Mouse (Mus musculus) ES-Bruce4 (cell line): Measurements from ENCODE around the gene Fgfr2. TPM values are rescaled to one million over a fixed set of nuclear protein-coding genes. Genes with fewer than 3 reads are reported as not detected.

ENCODE experiments used
- H3K27ac ChIP-seq: 2 replicates; pipeline ENCODE4 v1.5.1; 2012; ENCODE audit warnings: low read length, inconsistent platforms; ENCODE audit not compliant: insufficient read depth
- H3K27me3 ChIP-seq: 2 replicates; pipeline ENCODE4 v1.6.1; 2012; ENCODE audit warnings: mild to moderate bottlenecking, low read length, inconsistent platforms; ENCODE audit not compliant: control insufficient read depth, poor library complexity, insufficient read depth, severe bottlenecking
- H3K36me3 ChIP-seq: 2 replicates; pipeline ENCODE4 v1.6.1; 2012; ENCODE audit warnings: inconsistent platforms, mild to moderate bottlenecking, low read length, moderate library complexity; ENCODE audit not compliant: control insufficient read depth, poor library complexity, insufficient read depth, severe bottlenecking
- H3K4me1 ChIP-seq: one replicate; pipeline ENCODE4 v1.8.1; 2011; ENCODE audit warnings: low read length; ENCODE audit not compliant: control insufficient read depth, insufficient read depth
- H3K4me3 ChIP-seq: 2 replicates; pipeline ENCODE4 v1.5.1; 2011; ENCODE audit warnings: low read depth, mild to moderate bottlenecking, low read length
- H3K9ac ChIP-seq: 2 replicates; pipeline ENCODE4 v1.6.1; 2012; ENCODE audit warnings: low read depth, mild to moderate bottlenecking, inconsistent platforms; ENCODE audit not compliant: poor library complexity, severe bottlenecking
- H3K9me3 ChIP-seq: replicated peaks from 2 replicates; pipeline ENCODE4 v1.6.1; 2012; ENCODE audit warnings: mild to moderate bottlenecking, low read length, inconsistent platforms; ENCODE audit not compliant: control insufficient read depth, poor library complexity, insufficient read depth, severe bottlenecking
- CTCF ChIP-seq: IDR thresholded peaks from one replicate; pipeline ENCODE4 v1.8.1; 2011; ENCODE audit warnings: low read depth, low read length
- EP300 ChIP-seq: IDR thresholded peaks from 2 replicates; pipeline ENCODE4 v1.6.1; 2011; ENCODE audit warnings: low read depth, low read length; ENCODE audit not compliant: insufficient read depth
- POLR2A ChIP-seq: IDR thresholded peaks from one replicate; pipeline ENCODE4 v1.8.1; 2011; ENCODE audit warnings: low read length; ENCODE audit not compliant: insufficient read depth
- polyA plus RNA-seq: library from polyadenylated mRNA; stranded (reverse); fragments of >200 nt; gene quantifications from 2 replicates; pipeline ENCODE4 v1.2.4, GENCODE M21; 2011; ENCODE audit warnings: low read depth; ENCODE audit not compliant: missing spikeins, insufficient read depth, insufficient read length

Fgfr2 gene
- polyA plus RNA-seq, 1 experiment = 34.8 TPM

DNA sequence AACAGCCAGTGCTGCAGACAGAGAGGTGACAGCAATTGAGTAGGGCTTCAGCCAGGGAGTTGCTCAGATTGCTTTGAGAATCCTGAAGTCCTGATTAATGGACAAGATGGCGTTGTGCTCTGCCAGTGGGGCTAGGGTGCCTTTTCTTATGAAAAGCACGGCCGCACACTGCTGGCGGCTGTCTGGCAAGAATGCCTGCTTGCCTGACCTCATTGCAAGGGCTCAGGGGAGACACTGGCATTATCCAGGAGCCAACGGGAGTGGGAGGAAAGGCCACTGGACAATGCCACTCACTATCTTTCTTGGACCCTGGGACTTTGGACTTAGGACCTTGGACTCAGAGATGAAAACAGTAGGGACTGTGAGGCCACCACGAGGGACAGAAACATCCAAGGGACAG is 389.6 kb downstream of the Fgfr2 start:
- Histone ChIP-seq H3K27ac (no peak overlapping the region), H3K9me3 (no peaks in the 10 kb centered on the region), H3K27me3 (no peaks in the 10 kb centered on the region), H3K4me1 (peaks cover 6% of the 10 kb centered on the region), H3K4me3 (no peak overlapping the region), H3K36me3 (no peaks in the 10 kb centered on the region), H3K9ac (no peak overlapping the region)
- no peak for TF ChIP-seq EP300
- no peak for TF ChIP-seq CTCF
- TF ChIP-seq POLR2A = no peak

DNA sequence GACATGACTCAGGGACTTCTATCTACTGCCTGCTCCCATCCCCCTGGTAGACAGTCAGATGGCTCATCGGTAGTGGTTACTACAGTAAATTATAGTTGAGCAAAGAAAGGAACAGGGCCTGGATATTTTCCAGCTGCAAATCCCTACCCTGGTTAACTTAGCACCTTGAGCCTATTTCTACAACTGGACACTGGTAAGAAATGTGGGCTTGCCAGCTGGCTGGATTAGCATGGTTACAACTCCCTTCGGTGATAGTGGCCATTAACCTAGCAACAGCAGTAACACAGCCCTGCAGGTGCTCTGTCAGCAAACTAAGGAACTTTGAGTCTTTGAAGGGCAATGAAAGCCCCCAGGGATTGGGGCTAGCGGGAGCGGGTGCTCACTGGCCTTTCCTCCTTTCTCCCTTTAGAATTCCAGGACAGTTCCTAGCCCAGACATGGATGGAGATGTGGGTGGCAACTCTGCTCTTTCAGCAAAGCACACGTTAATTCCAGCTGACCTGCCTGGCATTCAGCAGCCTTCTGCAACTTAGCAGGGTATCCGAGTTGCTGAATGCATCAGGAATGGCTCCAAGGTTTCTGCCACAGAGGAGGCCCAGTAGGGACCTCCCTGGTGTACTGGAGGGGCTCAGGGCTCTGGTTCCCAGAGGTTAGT is 390.9 kb downstream of the Fgfr2 start:
- Histone ChIP-seq H3K9me3 (no peaks in the 10 kb centered on the region), H3K4me1 (peaks cover 6% of the 10 kb centered on the region), H3K36me3 (no peaks in the 10 kb centered on the region), H3K27me3 (no peaks in the 10 kb centered on the region), H3K4me3 (no peak overlapping the region), H3K9ac (no peak overlapping the region), H3K27ac (no peak overlapping the region)
- TF ChIP-seq CTCF (no peak), POLR2A (no peak), EP300 (no peak)

DNA sequence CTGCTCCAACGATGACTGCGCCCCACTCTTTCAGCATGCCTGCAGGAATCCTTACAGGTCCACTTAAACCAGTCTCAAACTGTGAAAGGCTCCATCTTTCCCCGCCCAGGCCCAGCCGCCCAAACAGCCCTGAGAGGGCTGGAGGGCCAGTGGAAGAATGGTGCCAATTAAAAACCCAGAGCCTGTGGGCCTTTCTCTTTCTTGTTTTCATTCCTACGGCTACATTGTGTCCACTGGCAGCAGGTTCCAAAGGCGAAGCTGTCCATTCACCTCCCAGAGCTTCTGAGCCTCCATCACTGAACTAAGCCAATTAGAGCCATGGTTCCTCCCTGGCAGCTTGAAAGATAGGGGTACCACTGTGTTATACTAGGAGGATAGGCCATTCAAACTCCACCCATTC is 391.6 kb downstream of the Fgfr2 start:
- Histone ChIP-seq H3K4me1 (peaks cover 6% of the 10 kb centered on the region), H3K27ac (no peak overlapping the region), H3K9ac (no peak overlapping the region), H3K27me3 (no peaks in the 10 kb centered on the region), H3K9me3 (no peaks in the 10 kb centered on the region), H3K4me3 (no peak overlapping the region), H3K36me3 (no peaks in the 10 kb centered on the region)
- no peak for TF ChIP-seq POLR2A
- no peak for TF ChIP-seq CTCF
- no peak for TF ChIP-seq EP300

DNA sequence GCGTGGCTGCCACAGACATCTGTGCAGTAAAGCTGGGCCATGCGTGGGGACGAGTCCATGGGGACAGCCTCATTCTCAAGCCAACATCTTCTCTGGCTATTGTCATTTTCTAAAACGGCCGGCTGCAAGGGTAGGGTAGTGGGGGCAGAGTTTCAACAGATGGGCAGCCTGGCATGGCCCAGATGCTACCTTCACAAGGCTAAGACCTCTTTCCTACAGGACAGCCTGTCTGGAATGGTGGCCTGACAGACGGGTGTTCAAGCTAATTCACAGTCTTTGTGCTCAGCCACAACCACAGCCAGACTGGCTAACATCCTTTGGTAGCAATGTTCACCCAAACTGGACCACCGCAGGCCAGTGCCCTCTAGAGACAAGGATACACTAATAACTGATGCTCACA is 392.6 kb downstream of the Fgfr2 start:
- H3K9me3 ChIP-seq = no peaks in the 10 kb centered on the region
- peaks cover 6% of the 10 kb centered on the region for H3K4me1 ChIP-seq
- no peak for TF ChIP-seq CTCF
- no peak for TF ChIP-seq POLR2A
- TF ChIP-seq EP300 = no peak
- H3K27ac ChIP-seq = no peak overlapping the region
- no peaks in the 10 kb centered on the region for H3K36me3 ChIP-seq
- no peak overlapping the region for H3K9ac ChIP-seq
- H3K4me3 ChIP-seq = no peak overlapping the region
- H3K27me3 ChIP-seq = no peaks in the 10 kb centered on the region

DNA sequence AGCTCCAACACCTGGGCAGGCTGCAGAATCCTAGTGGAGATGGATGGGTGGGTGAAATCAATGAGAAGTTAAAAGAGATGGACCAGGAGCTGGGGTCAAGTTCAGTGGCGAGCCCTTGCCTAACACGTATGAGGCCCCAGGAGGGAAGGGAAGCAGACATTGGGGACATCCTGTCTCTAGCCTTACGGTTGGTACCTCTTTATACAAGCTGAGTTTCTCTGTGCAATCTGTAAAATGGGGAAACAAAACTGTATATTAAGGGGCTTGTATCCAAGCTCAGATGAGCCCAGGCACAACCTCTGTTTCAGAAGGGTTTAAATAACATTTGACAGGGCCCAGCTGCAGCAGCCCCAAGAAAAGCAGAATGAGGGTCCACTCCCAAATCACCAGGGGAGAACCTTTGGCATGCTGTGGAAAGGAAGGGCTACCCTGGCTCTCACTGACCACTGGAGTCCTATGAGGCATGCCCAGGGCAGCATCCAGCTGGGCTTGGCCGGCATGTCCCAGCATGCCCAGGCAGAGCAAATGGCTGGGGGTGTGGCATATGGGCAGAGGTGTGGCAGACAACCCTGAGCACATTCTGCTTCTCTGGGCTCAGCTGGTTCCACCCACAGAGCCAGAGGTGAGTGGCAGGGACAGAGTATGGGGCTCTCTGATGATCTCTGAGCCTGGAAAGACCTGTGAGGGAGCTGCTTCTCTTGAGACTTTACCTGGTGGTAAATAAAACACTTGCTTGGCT is 393.9 kb downstream of the Fgfr2 start:
- Histone ChIP-seq H3K9me3 (no peaks in the 10 kb centered on the region), H3K27ac (peak overlapping the region; percentile 21), H3K36me3 (no peaks in the 10 kb centered on the region), H3K4me3 (no peak overlapping the region), H3K27me3 (no peaks in the 10 kb centered on the region), H3K9ac (no peak overlapping the region), H3K4me1 (peaks cover 1% of the 10 kb centered on the region)
- TF ChIP-seq POLR2A = no peak
- TF ChIP-seq EP300 = peak; percentile 93

DNA sequence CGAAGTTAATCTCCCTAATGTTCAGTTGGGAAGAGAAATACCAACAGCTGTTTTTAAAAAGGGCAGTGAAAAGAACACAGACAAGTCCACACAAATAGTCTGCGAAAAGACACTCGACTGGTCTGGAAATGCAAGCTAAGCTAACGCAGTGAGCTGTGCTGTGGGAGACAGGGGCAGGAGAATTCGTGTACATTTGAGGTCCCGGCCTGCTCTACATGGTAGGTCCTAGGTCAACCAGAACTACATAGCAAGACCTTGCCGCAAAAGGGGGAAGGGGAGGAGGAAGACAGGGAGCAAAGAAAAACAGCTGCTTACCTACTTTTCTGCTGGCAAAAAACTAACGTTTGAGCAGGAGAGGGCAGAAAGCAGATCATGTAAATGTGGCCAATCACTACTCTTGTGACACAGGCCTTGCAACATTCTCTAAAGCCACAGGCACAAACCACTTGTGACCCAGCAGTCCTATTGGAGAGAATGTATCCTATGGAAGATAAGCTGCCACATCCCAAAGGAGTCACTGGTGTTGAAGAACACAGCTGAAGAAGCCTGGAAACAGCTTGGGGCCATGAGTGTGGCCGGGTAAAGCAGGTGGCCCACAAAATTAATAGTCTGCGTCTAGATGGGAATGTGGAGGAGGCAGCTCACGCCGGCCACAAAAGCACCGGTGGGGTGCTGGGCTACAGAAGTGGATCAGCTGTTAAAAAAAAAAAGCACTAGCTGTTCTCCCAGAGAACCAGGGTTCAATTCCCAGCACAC is 396.9 kb downstream of the Fgfr2 start:
- H3K9ac ChIP-seq = no peak overlapping the region
- H3K27ac ChIP-seq = no peak overlapping the region
- no peaks in the 10 kb centered on the region for H3K27me3 ChIP-seq
- no peak overlapping the region for H3K4me3 ChIP-seq
- peaks cover 3% of the 10 kb centered on the region for H3K4me1 ChIP-seq
- H3K9me3 ChIP-seq = no peaks in the 10 kb centered on the region
- H3K36me3 ChIP-seq = no peaks in the 10 kb centered on the region
- TF ChIP-seq POLR2A = no peak
- no peak for TF ChIP-seq CTCF
- no peak for TF ChIP-seq EP300
